Mouse (Mus musculus): ENCODE measurements around the gene Ptgr2. TPM values are rescaled to one million over a fixed set of nuclear protein-coding genes. Genes with fewer than 3 reads are reported as not detected.

The Ptgr2 gene
- polyA plus RNA-seq, 1 experiment from 2014 or later = 14.0 TPM

- H3K36me3 ChIP-seq (ENCODE audit: control insufficient read depth, insufficient read depth, low read length) = peaks cover 6% of the 10 kb centered on the region; the same call in 1 of the 2 replicates
- WGBS = 85% methylated on average over 9 of the region's 9 CpGs
- no peak for DNase-seq (ENCODE audit: low spot score)
- no peak for ATAC-seq (ENCODE audit: insufficient number of reproducible peaks, low FRiP score, low TSS enrichment, low read depth)
- peaks cover 5% of the 10 kb centered on the region; the same call in 1 of the 2 replicates for H3K4me1 ChIP-seq (ENCODE audit: control insufficient read depth, insufficient read depth, low read length)
- no peak overlapping the region for H3K27ac ChIP-seq (replicated peaks; ENCODE audit: low read depth, low read length)
- H3K9me3 ChIP-seq (ENCODE audit: control insufficient read depth, low read length) = no peaks in the 10 kb centered on the region
- H3K27me3 ChIP-seq (ENCODE audit: control insufficient read depth, insufficient read depth, low read length) = no peaks in the 10 kb centered on the region
- no peak overlapping the region for H3K9ac ChIP-seq (ENCODE audit: low read length)
- no peak overlapping the region for H3K4me2 ChIP-seq (ENCODE audit: low read depth, severe bottlenecking)
- H3K4me3 ChIP-seq (ENCODE audit: low read depth, low read length) = no peak overlapping the region
These were observed 79.3 kb downstream of the Ptgr2 start for GRCm38 (mm10) chr12:84364291-84364690.

GRCm38 (mm10) chr12:84365137-84365536 lies 80.1 kb downstream of the Ptgr2 start:
- DNase-seq (ENCODE audit: low spot score) (no peak), ATAC-seq (ENCODE audit: insufficient number of reproducible peaks, low FRiP score, low TSS enrichment, low read depth) (no peak)
- H3K27me3 ChIP-seq (ENCODE audit: control insufficient read depth, insufficient read depth, low read length) = no peaks in the 10 kb centered on the region
- WGBS = 98% methylated on average over 6 of the region's 6 CpGs
- no peak overlapping the region for H3K4me3 ChIP-seq (ENCODE audit: low read depth, low read length)
- no peak overlapping the region for H3K4me2 ChIP-seq (ENCODE audit: low read depth, severe bottlenecking)
- peaks cover 5% of the 10 kb centered on the region; the same call in 1 of the 2 replicates for H3K4me1 ChIP-seq (ENCODE audit: control insufficient read depth, insufficient read depth, low read length)
- H3K36me3 ChIP-seq (ENCODE audit: control insufficient read depth, insufficient read depth, low read length) = peaks cover 10% of the 10 kb centered on the region; the same call in 1 of the 2 replicates
- H3K9me3 ChIP-seq (ENCODE audit: control insufficient read depth, low read length) = no peaks in the 10 kb centered on the region
- no peak overlapping the region for H3K27ac ChIP-seq (replicated peaks; ENCODE audit: low read depth, low read length)
- no peak overlapping the region for H3K9ac ChIP-seq (ENCODE audit: low read length)

Other genes with a start within 250 kb of the Ptgr2 start
- 0.08 and 0.10 TPM in 2 replicates for gene Acot4, start 246.9 kb upstream of the Ptgr2 start, polyA plus RNA-seq (2014; fragmentation: Nextera tagmentation; extraction: Ambion mirVana)
- gene Gm49366, start 246.3 kb upstream of the Ptgr2 start, polyA plus RNA-seq (2014; fragmentation: Nextera tagmentation; extraction: Ambion mirVana) = not detected in 2 replicates
- 0.27 and 0.55 TPM in 2 replicates for gene Acot3, start 233.1 kb upstream of the Ptgr2 start, polyA plus RNA-seq (2014; fragmentation: Nextera tagmentation; extraction: Ambion mirVana)
- gene Acot5, start 215.9 kb upstream of the Ptgr2 start, polyA plus RNA-seq (2014; fragmentation: Nextera tagmentation; extraction: Ambion mirVana) = not detected in 2 replicates
- gene Acot6, start 184.6 kb upstream of the Ptgr2 start, polyA plus RNA-seq (2014; fragmentation: Nextera tagmentation; extraction: Ambion mirVana) = 1.1 TPM in 2 replicates
- 6.1 TPM in 2 replicates for gene Dnal1, start 170.9 kb upstream of the Ptgr2 start, polyA plus RNA-seq (2014; fragmentation: Nextera tagmentation; extraction: Ambion mirVana)
- gene Pnma1, start 136.7 kb upstream of the Ptgr2 start, polyA plus RNA-seq (2014; fragmentation: Nextera tagmentation; extraction: Ambion mirVana) = 0.70 and 0.99 TPM in 2 replicates
- gene Elmsan1, start 66.4 kb upstream of the Ptgr2 start, polyA plus RNA-seq (2014; fragmentation: Nextera tagmentation; extraction: Ambion mirVana) = 6.1 and 6.6 TPM in 2 replicates
- gene Zfp410, start 31.6 kb downstream of the Ptgr2 start, polyA plus RNA-seq (2014; fragmentation: Nextera tagmentation; extraction: Ambion mirVana) = 111 and 125 TPM in 2 replicates
- gene Coq6, start 76.4 kb downstream of the Ptgr2 start, polyA plus RNA-seq (2014; fragmentation: Nextera tagmentation; extraction: Ambion mirVana) = 40.5 and 46.0 TPM in 2 replicates
- gene Fam161b, start 76.6 kb downstream of the Ptgr2 start, polyA plus RNA-seq (2014; fragmentation: Nextera tagmentation; extraction: Ambion mirVana) = 3.3 and 4.0 TPM in 2 replicates
- 8.6 and 9.7 TPM in 2 replicates for gene Entpd5, start 123.8 kb downstream of the Ptgr2 start, polyA plus RNA-seq (2014; fragmentation: Nextera tagmentation; extraction: Ambion mirVana)
- 0.48 and 0.61 TPM in 2 replicates for gene Bbof1, start 123.8 kb downstream of the Ptgr2 start, polyA plus RNA-seq (2014; fragmentation: Nextera tagmentation; extraction: Ambion mirVana)
- 27.9 and 30.7 TPM in 2 replicates for gene Rnf113a2, start 132.0 kb downstream of the Ptgr2 start, polyA plus RNA-seq (2014; fragmentation: Nextera tagmentation; extraction: Ambion mirVana)
- gene Aldh6a1, start 165.8 kb downstream of the Ptgr2 start, polyA plus RNA-seq (2014; fragmentation: Nextera tagmentation; extraction: Ambion mirVana) = 23.6 and 24.0 TPM in 2 replicates
- gene Lin52, start 166.2 kb downstream of the Ptgr2 start, polyA plus RNA-seq (2014; fragmentation: Nextera tagmentation; extraction: Ambion mirVana) = 30.6 and 35.6 TPM in 2 replicates